Mouse (Mus musculus) hindbrain, embryonic 14.5 days (tissue): ENCODE results near the gene Fam3b. TPM values are rescaled to one million over a fixed set of nuclear protein-coding genes. Genes with fewer than 3 reads are reported as not detected.
A peak's percentile ranks its signal among the peaks of the same experiment; 100 is the strongest.

Experiments
- ATAC-seq: fragments of 200-750 bp; cut with Nextera tagmentation; 2 replicates; pipeline ENCODE4 v1.8.0; 2017; ENCODE audit warnings: moderate number of reproducible peaks, mild to moderate bottlenecking, moderate TSS enrichment, moderate library complexity; ENCODE audit not compliant: low FRiP score
- DNase-seq: peaks from one replicate; pipeline ENCODE4 v3.0.0-alpha.2; 2015; ENCODE audit warnings: low spot score
- H3K27ac ChIP-seq: fragments of 300-500 bp; sonication (generic); 2 replicates; pipeline ENCODE4 v1.5.1; 2014; ENCODE audit warnings: mild to moderate bottlenecking, moderate library complexity
- H3K27me3 ChIP-seq: fragments of 300-500 bp; sonication (generic); 2 replicates; pipeline ENCODE4 v1.6.1; 2014; ENCODE audit warnings: mild to moderate bottlenecking, low read length, mixed read lengths; ENCODE audit not compliant: control insufficient read depth, insufficient read depth
- H3K36me3 ChIP-seq: fragments of 300-500 bp; sonication (generic); replicated peaks from 2 replicates; pipeline ENCODE4 v1.6.1; 2014; ENCODE audit not compliant: control insufficient read depth, insufficient read depth
- H3K4me1 ChIP-seq: fragments of 300-500 bp; sonication (generic); replicated peaks from 2 replicates; pipeline ENCODE4 v1.6.1; 2014; ENCODE audit warnings: antibody characterized with exemption, low read length, mixed read lengths; ENCODE audit not compliant: control insufficient read depth, insufficient read depth
- H3K4me2 ChIP-seq: fragments of 300-500 bp; sonication (generic); replicated peaks from 2 replicates; pipeline ENCODE4 v1.6.1; 2014; ENCODE audit warnings: mild to moderate bottlenecking, moderate library complexity
- H3K4me3 ChIP-seq: fragments of 300-500 bp; sonication (generic); replicated peaks from 2 replicates; pipeline ENCODE4 v1.5.1; 2014; ENCODE audit warnings: mild to moderate bottlenecking, low read length
- H3K9ac ChIP-seq: fragments of 300-500 bp; sonication (generic); 2 replicates; pipeline ENCODE4 v1.6.1; 2014
- H3K9me3 ChIP-seq: fragments of 300-500 bp; sonication (generic); 2 replicates; pipeline ENCODE4 v1.6.1; 2016; ENCODE audit warnings: low read length; ENCODE audit not compliant: control insufficient read depth
- WGBS: fragments of 180-500 bp; shearing (Covaris S2); extraction: QIAGEN DNeasy Blood & Tissue Kit; methylation state at CpG from one replicate; pipeline ENCODE4 v1.1.7; 2014; 5-methylcytosine and 5-hydroxymethylcytosine counted together
- polyA plus RNA-seq: library from polyadenylated mRNA; unstranded; fragments of >200 nt; fragmentation: Nextera tagmentation; extraction: Ambion mirVana; gene quantifications from 2 replicates; pipeline ENCODE4 v1.2.1, GENCODE M21; 2014

The Fam3b gene
- polyA plus RNA-seq, 1 experiment from 2014 or later, result not detected

- Histone ChIP-seq H3K4me1 (no peaks in the 10 kb centered on the region), H3K9me3 (no peaks in the 10 kb centered on the region), H3K4me2 (no peak overlapping the region), H3K36me3 (no peaks in the 10 kb centered on the region), H3K27me3 (no peaks in the 10 kb centered on the region), H3K27ac (no peak overlapping the region), H3K4me3 (no peak overlapping the region), H3K9ac (no peak overlapping the region)
- ATAC-seq, result no peak
- DNase-seq, result peak; percentile 42
- 42% methylated on average over 1 of the region's 1 CpGs for WGBS
Observed at GRCm38 (mm10) chr16:97437448-97438056, 77.1 kb downstream of the Fam3b start.

GRCm38 (mm10) chr16:97434206-97434605, 80.4 kb downstream of the Fam3b start:
- Histone ChIP-seq H3K27me3 (no peaks in the 10 kb centered on the region), H3K4me3 (no peak overlapping the region), H3K9ac (no peak overlapping the region), H3K4me2 (no peak overlapping the region), H3K9me3 (no peaks in the 10 kb centered on the region), H3K4me1 (no peaks in the 10 kb centered on the region), H3K36me3 (no peaks in the 10 kb centered on the region), H3K27ac (no peak overlapping the region)
- WGBS, result 80% methylated on average over 2 of the region's 2 CpGs
- DNase-seq, result no peak
- no peak for ATAC-seq

GRCm38 (mm10) chr16:97431328-97431727, 83.3 kb downstream of the Fam3b start:
- 84% methylated on average over 4 of the region's 4 CpGs for WGBS
- no peaks in the 10 kb centered on the region for H3K36me3 ChIP-seq

DNA sequence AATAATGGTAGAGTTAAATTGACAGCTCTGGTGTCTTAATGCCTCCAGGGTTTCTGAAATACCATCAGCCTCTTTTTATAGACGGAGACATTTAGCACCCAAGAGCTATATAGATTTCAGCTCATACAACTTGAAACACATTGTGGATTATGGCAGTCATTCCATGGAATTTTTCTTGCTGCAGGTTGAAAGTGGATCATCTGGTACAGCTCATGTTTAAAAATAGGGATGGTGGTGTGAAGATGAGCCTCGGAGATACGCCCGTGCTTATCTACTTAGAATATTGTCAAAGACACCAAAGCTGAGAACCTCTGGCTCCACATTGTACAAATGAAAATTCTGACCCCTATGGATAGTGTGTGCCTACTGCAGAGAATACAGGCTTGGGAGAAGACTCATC, 84.5 kb downstream of the Fam3b start:
- no peaks in the 10 kb centered on the region for H3K27me3 ChIP-seq
- no peak overlapping the region for H3K4me2 ChIP-seq
- no peaks in the 10 kb centered on the region for H3K4me1 ChIP-seq
- H3K9me3 ChIP-seq, result no peaks in the 10 kb centered on the region
- H3K9ac ChIP-seq, result no peak overlapping the region
- no peaks in the 10 kb centered on the region for H3K36me3 ChIP-seq
- H3K27ac ChIP-seq, result no peak overlapping the region
- H3K4me3 ChIP-seq, result no peak overlapping the region
- 96% methylated on average over 4 of the region's 4 CpGs for WGBS
- DNase-seq (no peak), ATAC-seq (no peak)

More at GRCm38 (mm10) chr16:97431328-97431727, 83.3 kb downstream of the Fam3b start:
- Histone ChIP-seq H3K27me3 (no peaks in the 10 kb centered on the region), H3K9me3 (no peaks in the 10 kb centered on the region), H3K27ac (no peak overlapping the region), H3K4me3 (no peak overlapping the region), H3K4me1 (no peaks in the 10 kb centered on the region), H3K9ac (no peak overlapping the region), H3K4me2 (no peak overlapping the region)
- DNase-seq, result no peak
- no peak for ATAC-seq

DNA sequence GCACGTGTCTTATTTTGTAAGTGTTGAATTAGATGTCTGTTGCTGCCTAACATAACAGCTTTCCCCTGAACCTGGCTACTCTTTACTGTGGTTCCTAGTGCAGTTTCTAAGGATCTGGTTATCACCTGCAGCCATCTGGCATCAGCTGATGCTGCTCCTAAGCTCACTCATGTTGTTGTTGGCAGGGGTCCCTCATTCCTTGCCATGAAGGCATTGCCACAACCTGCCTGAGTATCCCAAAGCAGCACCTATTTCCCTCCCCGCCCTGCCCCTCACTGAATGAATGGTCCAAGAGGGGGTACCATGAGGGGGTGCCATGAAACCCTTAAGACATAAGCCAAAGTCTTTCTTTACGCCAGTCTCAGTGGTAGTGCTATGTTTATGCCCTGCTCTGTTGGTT, 86.6 kb downstream of the Fam3b start:
- WGBS, result 85% methylated on average over 3 of the region's 3 CpGs
- DNase-seq (no peak), ATAC-seq (no peak)
- no peak overlapping the region for H3K9ac ChIP-seq
- no peak overlapping the region for H3K4me2 ChIP-seq
- no peaks in the 10 kb centered on the region for H3K4me1 ChIP-seq
- no peaks in the 10 kb centered on the region for H3K27me3 ChIP-seq
- no peaks in the 10 kb centered on the region for H3K36me3 ChIP-seq
- no peak overlapping the region for H3K4me3 ChIP-seq
- H3K27ac ChIP-seq, result no peak overlapping the region
- no peaks in the 10 kb centered on the region for H3K9me3 ChIP-seq

- Histone ChIP-seq H3K4me1 (no peaks in the 10 kb centered on the region), H3K4me2 (no peak overlapping the region), H3K4me3 (no peak overlapping the region), H3K9me3 (no peaks in the 10 kb centered on the region), H3K27me3 (no peaks in the 10 kb centered on the region), H3K9ac (no peak overlapping the region), H3K36me3 (no peaks in the 10 kb centered on the region), H3K27ac (no peak overlapping the region)
- no peak for DNase-seq
- ATAC-seq, result no peak
- 56% methylated on average over 1 of the region's 1 CpGs for WGBS
Observed at GRCm38 (mm10) chr16:97423627-97424026, 91.0 kb downstream of the Fam3b start.

DNA sequence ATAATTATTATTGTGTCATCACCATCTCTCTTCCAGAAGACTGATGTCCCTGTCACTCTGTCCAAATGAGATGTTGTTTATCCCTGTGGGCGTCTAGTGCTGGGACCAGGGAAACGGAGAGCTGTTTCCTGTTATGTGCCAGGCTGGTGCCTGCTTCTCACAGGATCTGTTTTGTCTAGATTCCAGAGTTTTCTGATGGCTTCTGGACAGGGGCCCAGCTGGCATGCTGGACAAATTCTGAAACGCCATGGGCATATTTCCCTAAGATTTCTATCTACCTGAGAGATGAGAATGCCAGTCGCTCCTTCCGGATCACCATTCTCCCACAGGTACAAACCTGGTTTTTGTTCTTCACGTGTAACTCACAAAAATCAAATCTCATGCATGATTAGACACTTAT, 92.9 kb downstream of the Fam3b start:
- ATAC-seq (no peak), DNase-seq (no peak)
- no peaks in the 10 kb centered on the region for H3K27me3 ChIP-seq
- H3K4me2 ChIP-seq, result no peak overlapping the region
- no peak overlapping the region for H3K9ac ChIP-seq
- 83% methylated on average over 6 of the region's 6 CpGs for WGBS
- no peak overlapping the region for H3K4me3 ChIP-seq
- no peaks in the 10 kb centered on the region for H3K4me1 ChIP-seq
- H3K9me3 ChIP-seq, result no peaks in the 10 kb centered on the region
- H3K27ac ChIP-seq, result no peak overlapping the region
- no peaks in the 10 kb centered on the region for H3K36me3 ChIP-seq

Other genes starting within 250 kb of the Fam3b start
- 6.4 and 8.7 TPM in 2 replicates for gene Bace2, start 158.1 kb downstream of the Fam3b start, polyA plus RNA-seq
- gene Mx1, start 51.9 kb downstream of the Fam3b start, polyA plus RNA-seq, result 0.25 TPM in 1 of 2 replicates, not detected in the other
- gene Tmprss2, start 96.4 kb upstream of the Fam3b start, polyA plus RNA-seq, result not detected in 2 replicates
- 0.76 and 0.83 TPM in 2 replicates for gene Ripk4, start 249.0 kb upstream of the Fam3b start, polyA plus RNA-seq